Comparison of ENCODE assay signal across 11 mouse cellular contexts in the genomic region with DNA sequence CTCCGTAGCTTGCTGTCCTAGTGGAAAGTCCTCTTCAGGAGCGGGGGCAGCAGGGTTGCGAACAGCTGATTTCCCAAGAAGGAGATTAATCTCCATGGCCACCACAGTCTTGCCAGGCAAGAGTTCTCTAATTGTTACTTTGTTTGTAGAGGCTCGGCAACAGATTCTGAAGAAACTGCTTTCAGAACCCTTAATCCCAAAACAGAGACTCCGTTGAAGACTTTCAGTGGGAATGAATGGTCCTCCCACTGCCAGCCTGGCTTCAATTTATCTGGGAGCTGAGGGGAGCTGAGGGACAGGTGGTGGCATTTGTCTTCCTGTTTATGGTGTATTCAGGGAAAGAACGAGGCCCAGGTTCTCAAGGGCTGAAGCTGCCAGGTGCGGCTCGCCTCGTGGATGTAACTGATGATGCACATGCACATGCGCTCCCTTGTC.
DNase-seq lines count a peak whose midpoint lies in the region; ATAC-seq lines count a peak whose summit lies in the region.
"Had no signal": no experiment of that assay in that cellular context is flagged by ENCODE, and none has a peak within 500 bp of the region (broad histone marks: within the 10 kb centered on the region; RNA-seq: fewer than 3 reads in every experiment).

No protein-coding gene starts in this region.

- no peak for ATAC-seq in heart, embryonic 12.5 days (ENCODE audit: insufficient number of reproducible peaks, low FRiP score)
- ATAC-seq: intestine, embryonic 16.5 days had no signal

- peak; percentile 80 for DNase-seq in heart, adult 11 months
- DNase-seq in heart, postnatal 4 days, result no peak
- peak; percentile 50 to 54 for DNase-seq in cerebellum, postnatal 36 days
- DNase-seq in left cerebral cortex, adult 9 months (ENCODE audit: low spot score in 2 of 2), result peak; percentile 26 to 69
- peak; percentile 64 to 80 for DNase-seq in right cerebral cortex, postnatal 10 days (ENCODE audit: low spot score in 2 of 2)
- no peak for DNase-seq in limb, embryonic 10.5 days (ENCODE audit: low spot score)
- no peak for DNase-seq in adrenal gland, adult (ENCODE audit: inconsistent age in 2 of 2, low spot score in 1 of 2)

- no peak overlapping the region for H3K27ac ChIP-seq in heart, embryonic 12.5 days (ENCODE audit: poor library complexity, severe bottlenecking)
- no peak overlapping the region for H3K27ac ChIP-seq in limb, embryonic 10.5 days
- H3K27ac ChIP-seq: limb, embryonic 15.5 days; stomach, postnatal 0 days had no signal

- no peaks in the 10 kb centered on the region for H3K9me3 ChIP-seq in heart, embryonic 12.5 days (replicated peaks)
- H3K9me3 ChIP-seq in limb, embryonic 10.5 days (replicated peaks), result no peaks in the 10 kb centered on the region
- H3K9me3 ChIP-seq: limb, embryonic 15.5 days had no signal

- peaks cover 28% of the 10 kb centered on the region for H3K4me1 ChIP-seq in heart, embryonic 12.5 days (replicated peaks)
- no peaks in the 10 kb centered on the region for H3K4me1 ChIP-seq in limb, embryonic 10.5 days
- H3K4me1 ChIP-seq: limb, embryonic 15.5 days had no signal

- no peak overlapping the region for H3K4me2 ChIP-seq in heart, embryonic 12.5 days
- H3K4me2 ChIP-seq: limb, embryonic 15.5 days had no signal

- 0 out of 2 replicates have a peak, but pooled peaks cover 6% of the 10 kb centered on the region for H3K36me3 ChIP-seq in heart, embryonic 12.5 days
- H3K36me3 ChIP-seq in limb, embryonic 10.5 days, result no peaks in the 10 kb centered on the region
- H3K36me3 ChIP-seq: limb, embryonic 15.5 days had no signal

- no peak overlapping the region for H3K9ac ChIP-seq in heart, embryonic 12.5 days
- H3K9ac ChIP-seq: limb, embryonic 15.5 days had no signal

- 75% methylated on average over 10 of the region's 10 CpGs for WGBS in heart, embryonic 12.5 days
- WGBS in limb, embryonic 10.5 days, result 87% methylated on average over 10 of the region's 10 CpGs

- no peak overlapping the region for H3K4me3 ChIP-seq in heart, embryonic 12.5 days
- H3K4me3 ChIP-seq in limb, embryonic 10.5 days, result no peak overlapping the region
- H3K4me3 ChIP-seq: limb, embryonic 15.5 days had no signal

- no peaks in the 10 kb centered on the region for H3K27me3 ChIP-seq in heart, embryonic 12.5 days (replicated peaks)
- no peaks in the 10 kb centered on the region for H3K27me3 ChIP-seq in limb, embryonic 10.5 days (ENCODE audit: low read depth, poor library complexity, severe bottlenecking)
- H3K27me3 ChIP-seq: limb, embryonic 15.5 days had no signal

Comparison
In these comparisons a context has a peak if more than half of its experiments do, and no peak if none do; other contexts are left out.
1. DNase-seq: peak in heart, adult 11 months (single experiment), cerebellum, postnatal 36 days (2 of 2), left cerebral cortex, adult 9 months (2 of 2) and right cerebral cortex, postnatal 10 days (2 of 2); none in heart, postnatal 4 days (single experiment), limb, embryonic 10.5 days (single experiment) and adrenal gland, adult (0 of 2).